Mouse (Mus musculus): ENCODE data around the gene Atp6v1e1.

GRCm38 (mm10) chr6:120790717-120791116 is 31.9 kb downstream of the Atp6v1e1 start:
- no peak for TF ChIP-seq KAT2A (IDR thresholded peaks at IDR 0.05; ENCODE audit: insufficient replicate concordance, low read length)
- TF ChIP-seq ETS1 (conservative IDR thresholded peaks at IDR 0.05; ENCODE audit: low read depth, low read length), result no peak
- no peak for TF ChIP-seq POLR2A (IDR thresholded peaks at IDR 0.05; ENCODE audit: low read depth, low read length)
- TF ChIP-seq RAD21 (IDR thresholded peaks at IDR 0.05; ENCODE audit: low read depth, low read length), result no peak
- peak; percentile 77 for TF ChIP-seq EP300 (IDR thresholded peaks at IDR 0.05; ENCODE audit: low read length)
- no peak for TF ChIP-seq HCFC1 (IDR thresholded peaks at IDR 0.05; ENCODE audit: low read depth, low read length)
- TF ChIP-seq CTCF (conservative IDR thresholded peaks at IDR 0.05 in 1 of 2, IDR thresholded peaks at IDR 0.05 in 1 of 2; ENCODE audit: low read depth in 2 of 2, low read length in 2 of 2), result no peak
- TF ChIP-seq MAFK (IDR thresholded peaks at IDR 0.05; ENCODE audit: insufficient replicate concordance, low read length), result no peak
- no peak for TF ChIP-seq BHLHE40 (IDR thresholded peaks at IDR 0.05; ENCODE audit: low read depth, low read length)
- no peak for TF ChIP-seq ELF1 (IDR thresholded peaks at IDR 0.05; ENCODE audit: low read depth, low read length)
- 0 out of 2 replicates have a peak, but pooled peaks have one; percentile 26 for TF ChIP-seq MAZ (IDR thresholded peaks at IDR 0.05; ENCODE audit: low read depth, low read length)
- no peak for TF ChIP-seq E2F4 (IDR thresholded peaks at IDR 0.05; ENCODE audit: insufficient replicate concordance, low read depth, low read length)

Measured in CH12.LX (cell line).